Mouse (Mus musculus): ENCODE data around the gene F3.

Gene F3

DNA sequence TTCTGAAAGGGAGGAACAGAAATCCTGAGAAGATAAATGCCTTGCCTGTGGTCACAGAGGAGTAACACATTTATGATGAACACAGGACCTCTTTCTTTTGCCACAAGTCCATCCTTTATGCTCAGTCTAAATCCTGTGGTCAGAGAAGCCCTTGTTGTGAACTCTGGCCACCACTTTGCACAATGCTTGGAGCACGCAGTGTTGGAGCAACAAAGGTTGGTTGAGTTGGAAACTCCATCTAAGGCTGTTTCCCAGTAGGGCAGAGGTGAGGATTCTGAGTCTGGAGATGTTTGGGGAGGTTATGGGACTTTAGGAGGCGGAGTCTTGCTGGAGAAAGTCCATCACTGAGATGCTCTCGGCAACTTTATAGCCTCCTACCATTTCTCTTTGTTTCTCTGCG, 16.2 kb upstream of the F3 start:
- DNase-seq = no peak

DNA sequence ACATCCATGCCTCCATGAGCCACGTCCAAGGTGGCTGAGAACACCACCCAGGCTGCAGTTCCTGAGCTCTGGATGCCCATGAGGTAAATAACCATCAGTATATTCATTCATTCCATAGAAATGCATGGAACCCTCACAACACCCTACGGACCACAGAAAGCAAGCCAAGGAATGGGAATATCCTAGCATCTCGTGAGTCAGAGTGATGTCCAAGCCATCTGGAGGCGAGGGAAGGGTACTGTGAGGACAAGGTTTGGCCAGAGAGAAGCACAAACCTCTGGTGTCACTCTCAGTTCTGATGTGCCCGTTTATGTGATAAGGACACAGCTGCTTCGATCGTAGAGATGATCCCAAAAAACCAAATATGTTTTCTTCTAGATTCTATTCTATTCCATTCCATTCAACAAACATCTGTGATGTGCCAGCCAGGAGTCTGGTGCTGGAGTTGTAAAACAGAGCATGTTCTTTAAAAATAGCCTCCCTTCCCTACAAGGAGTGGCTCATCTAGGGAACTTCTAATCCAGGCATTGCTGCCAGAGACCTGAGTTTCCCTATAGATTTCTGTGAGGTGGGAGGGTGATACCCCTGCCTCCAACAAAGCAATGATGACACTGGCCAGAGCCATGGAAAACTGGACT, 12.3 kb upstream of the F3 start:
- DNase-seq = no peak

DNA sequence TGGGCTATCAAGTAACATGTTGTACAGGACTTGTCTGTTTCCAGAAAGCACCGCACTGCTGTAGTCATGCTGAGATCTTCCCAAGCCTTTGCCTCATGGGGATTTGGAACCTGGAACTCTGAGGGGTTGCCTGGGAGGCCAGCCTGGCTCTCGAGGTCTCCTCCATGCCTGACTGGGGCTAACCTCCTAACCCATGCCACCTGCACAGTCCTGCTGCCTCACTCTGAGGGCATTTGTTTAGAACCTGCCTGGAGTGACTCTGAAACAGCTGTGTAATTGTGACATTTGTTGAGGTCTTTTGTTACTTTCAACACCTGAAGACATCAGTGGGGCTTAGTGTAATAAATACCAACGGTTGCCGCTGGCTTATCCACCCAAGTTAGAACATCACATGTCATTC, 11.1 kb upstream of the F3 start:
- no peak for DNase-seq

DNA sequence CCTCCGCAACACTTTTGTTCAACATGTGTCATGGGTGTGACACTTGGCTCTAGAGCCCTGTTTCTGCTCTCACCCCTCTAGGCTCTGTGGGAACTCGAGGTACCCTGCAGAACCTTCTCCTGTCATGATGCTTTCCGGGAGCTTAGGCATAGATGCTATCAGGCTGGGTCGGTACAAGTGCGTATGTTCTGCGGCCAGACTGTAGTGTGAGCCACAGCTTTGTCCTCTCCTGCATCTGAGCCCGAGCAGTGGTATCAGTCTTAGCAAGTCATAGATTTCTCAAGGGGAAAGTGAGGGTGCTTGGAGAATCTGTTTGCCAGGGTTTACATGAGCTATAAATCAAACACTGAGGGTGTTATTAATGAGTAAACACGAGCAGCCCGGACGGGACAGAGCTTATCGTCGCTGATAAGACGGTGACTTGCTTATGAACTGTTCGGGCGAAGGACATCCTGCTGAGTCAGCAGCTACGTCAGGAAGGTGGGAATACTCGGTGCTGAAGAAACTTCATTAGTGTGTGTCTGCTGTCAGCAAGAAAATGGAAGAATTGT, 10.1 kb upstream of the F3 start:
- DNase-seq = peak in 1 of 2 experiments; percentile 30

DNA sequence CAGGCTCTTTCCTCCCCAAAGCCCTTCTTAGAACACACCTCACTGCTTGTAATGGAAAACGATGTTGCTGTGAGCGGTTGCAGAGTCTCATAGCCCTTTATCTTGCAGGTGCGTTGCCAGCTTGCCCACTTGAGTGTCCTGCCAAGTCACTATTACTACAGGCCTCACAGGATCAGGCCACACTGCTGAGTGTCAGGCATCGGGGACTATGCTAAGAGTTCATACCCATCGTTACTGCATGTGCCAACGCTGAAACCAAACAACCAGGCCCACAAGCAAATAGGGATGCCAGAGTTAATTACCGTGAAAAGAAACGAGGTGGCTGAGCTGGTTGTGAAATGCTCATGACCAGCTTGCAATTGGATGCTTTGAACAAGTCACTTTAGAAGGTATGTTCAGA, 9.5 kb upstream of the F3 start:
- DNase-seq = peak in 1 of 2 experiments; percentile 26

DNA sequence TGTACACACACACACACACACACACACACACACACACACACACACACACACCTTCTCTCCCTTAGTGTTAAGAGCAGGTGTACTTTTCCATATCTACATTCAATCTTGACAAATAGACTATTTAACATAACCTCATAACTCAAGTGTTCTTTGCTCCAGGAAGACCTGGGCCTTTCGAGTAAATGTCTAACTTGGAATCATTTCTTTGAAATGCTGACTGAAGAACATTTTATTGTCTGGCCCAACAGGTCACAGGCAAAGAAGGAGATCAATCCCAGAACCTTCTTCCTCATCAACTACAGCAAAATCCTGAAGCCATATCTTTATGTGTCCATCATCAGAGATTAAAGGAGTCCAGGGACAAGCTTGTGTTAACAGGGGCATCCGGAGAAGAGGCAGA, 8.9 kb upstream of the F3 start:
- DNase-seq = no peak

DNA sequence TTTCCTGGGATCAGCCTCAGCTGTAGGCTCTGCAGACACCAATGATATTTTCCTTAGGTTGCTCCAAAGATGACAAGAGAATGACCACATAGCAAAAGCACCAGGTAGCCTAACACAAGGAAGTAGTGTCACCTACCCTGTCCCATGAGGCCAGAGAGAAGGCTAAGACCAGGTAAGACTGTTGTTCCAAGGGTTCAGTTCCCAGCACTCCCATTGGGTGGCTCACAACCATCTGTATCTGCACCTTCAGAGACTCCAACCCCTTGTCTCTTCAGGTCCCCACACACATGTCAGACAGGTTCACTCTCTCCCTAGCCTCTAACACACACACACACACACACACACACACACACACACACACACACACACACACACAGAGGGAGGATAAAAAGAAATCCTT, 8.0 kb upstream of the F3 start:
- DNase-seq = no peak

DNA sequence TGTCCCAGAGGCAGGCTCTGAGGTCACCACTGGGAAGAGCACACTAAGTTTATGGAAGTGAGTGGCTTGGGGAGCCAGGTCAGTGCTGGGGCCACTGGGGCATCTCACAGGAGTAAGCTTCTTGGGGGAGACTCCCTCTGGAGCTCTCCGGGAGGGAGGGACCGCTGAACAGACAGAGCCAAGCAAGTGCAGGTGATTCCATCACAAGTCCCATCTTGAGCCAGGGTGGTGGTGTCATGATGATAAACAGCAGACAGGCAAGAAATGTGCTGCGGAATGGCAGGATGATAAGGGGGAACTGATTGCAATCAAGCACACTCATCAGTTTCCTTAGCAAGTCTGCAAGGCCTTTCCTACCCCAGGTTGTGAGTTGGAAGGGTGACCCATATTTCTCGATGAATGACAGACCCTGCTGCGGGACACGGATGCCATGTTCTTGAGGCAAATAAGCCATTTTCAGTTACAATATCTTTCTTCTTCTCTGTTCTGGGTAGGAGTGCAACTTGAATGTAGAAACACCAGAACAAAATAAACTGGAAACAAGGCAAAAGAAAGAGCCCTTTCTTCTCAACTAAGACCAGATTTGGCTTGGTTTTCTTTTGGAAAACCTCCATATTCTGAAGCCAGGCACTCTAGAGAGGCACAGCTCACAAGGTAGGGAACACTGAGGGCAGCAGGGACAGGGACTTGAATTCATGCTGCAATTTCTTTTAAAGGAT, 7.4 kb upstream of the F3 start:
- no peak for DNase-seq

DNA sequence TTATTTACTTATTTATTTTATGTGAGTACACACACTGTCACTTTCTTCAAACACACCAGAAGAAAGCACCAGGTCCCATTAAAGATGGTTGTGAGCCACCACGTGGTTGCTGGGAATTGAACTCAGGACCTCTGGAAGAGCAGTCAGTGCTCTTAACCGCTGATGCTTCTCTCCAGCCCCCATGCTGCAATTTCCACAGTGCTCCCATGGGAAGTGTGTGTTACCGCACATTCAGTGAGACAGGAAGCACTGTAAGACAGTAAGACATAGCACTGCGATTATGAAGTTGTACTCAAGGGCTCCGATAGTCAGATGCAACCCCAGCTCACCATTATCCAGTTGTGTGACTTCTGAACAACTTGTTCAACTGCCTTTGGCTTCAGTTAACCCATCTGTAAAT, 6.9 kb upstream of the F3 start:
- DNase-seq = no peak

DNA sequence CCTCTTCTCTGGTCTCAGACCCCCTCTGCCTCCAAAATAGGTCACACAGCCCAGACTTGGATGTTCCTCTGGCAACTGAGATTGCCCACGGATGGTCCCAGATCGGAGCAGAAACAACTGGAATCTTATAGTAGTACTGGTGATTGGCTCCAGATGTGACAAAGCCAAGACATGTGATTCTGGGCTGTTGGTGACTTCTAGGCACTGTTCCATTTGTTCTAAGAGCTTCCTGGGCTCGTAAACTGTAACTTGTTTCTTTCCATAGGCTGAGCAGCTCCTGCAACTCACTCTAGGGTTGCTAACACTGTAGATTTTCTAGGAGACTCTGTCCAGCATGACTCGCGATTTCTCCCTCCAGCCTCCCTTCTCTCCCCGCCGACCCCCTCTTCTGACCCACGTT, 4.7 kb upstream of the F3 start:
- no peak for DNase-seq

DNA sequence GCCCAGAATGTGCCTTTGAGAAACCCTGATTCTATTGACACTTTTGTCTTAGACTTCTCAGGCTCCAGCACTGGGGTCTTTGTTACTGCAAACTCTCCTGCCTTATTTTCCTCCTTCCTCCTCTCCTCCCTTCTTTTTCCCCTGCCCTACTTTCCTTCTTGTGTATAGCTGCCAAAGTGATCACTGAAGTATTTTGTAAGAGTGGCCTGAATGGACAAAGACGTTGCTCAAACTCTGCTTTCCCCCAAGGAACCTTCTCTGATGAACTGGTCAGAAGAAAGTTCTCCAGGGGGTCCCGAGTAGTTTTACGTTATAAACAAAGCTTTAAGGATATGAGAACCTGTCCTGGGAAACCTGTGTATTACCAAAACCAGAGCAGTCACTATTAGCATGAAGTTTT, 3.6 kb upstream of the F3 start:
- no peak for DNase-seq

DNA sequence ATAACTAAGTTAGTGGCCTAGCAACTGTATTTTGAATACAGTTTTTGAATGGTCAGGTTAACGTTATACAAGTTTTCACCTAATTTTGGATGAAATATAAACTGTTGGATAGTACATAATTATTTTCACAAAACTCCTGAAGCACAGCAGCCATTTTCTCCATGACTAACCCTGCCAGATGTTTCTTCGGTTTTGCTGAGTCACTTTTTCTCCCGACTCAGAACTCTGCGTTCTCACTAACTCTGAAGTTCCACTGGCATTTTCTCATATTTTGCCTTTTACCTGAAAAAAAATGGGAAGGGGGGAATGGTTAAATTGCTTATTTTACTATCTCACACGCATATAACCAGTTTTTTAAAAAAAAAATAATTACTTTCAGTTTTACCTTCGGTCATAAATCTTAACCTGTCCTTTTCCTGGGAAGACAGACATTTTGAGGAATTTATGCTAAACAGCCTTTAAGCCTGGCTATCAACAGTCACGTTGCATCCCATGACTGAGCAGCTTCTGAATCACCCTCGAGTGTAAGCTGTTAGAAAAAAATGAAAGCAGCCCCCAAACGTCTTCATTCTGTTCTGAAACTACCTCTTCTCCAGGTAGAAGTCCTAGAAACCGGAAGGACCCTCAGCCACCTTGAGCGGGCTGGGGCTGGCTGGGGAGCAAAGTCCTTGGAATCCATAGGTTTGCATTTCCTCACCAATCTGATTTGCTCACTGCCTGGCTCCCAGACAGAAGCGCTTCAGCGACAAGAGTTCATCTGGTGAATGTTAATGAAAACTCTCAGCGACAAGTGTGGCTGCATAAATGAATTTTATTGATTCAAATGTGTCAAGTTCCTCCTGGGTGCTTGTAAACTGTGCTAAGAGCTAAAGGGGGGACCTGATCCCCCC, 2.3 kb upstream of the F3 start:
- no peak for DNase-seq

DNA sequence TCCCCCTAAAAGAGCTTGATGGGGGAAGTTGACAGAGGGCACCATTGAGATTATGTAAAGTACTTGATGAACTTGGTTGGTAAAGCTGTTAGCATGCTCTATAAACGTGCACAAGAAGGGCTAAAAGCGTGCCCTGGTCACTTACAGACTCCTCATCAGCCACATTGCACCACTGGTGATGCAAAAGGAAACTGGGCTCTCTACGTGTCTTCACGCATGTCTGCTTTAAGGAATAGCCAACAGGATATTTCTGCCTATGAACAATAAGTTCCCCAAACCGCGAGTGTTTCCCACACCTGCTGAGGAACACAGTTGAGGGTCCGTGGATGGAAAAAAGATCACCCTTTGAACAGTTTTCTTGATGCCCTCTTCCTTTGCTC, 1.7 kb upstream of the F3 start:
- no peak for DNase-seq

DNA sequence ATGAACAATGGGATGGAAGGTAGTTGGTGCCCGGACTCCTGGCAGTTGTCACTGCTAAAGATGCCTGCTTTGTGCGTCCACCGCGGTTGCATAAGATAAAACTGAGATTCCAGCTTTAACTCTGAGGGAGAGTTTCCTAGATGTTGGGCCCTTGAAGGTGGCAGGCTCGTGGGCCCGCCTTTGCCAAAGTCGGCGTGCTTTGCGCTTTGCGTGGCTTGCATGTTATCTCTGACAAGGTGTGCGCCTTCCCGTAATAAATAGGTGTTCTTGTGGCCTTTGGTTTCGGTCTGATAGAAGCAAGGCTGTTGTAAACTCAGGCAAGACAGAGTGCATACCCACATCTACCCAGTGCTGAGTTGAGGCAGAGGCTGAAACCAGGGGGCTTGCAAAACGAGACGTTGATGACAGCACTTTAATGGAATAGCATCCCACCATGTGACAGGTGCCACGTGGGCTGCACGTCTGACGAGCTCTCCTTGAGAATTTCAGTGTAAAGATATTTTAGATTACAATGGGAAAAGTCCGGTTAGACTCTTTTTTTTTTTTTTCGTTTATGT, 709 bp downstream of the F3 start:
- peak in 1 of 2 experiments; percentile 29 for DNase-seq

DNA sequence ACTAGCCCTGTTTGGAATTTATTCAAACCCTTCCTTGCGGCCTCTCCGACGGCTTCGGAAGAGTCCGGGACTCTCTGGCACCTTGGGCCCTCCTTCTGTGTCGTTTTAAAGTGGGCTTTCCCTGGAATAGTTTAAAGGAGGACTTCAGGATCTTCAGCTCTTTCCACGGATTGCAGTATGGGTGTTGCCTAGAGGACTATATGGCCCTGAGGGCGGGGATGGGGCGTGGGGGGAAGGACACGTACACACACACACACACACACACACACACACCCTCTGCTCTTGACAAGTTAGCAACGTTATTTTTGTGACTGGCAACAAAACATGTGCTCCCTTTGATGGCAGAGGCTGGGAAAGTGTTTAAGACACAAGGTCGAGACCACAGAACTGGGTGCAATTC, 1.2 kb downstream of the F3 start:
- DNase-seq = no peak

DNA sequence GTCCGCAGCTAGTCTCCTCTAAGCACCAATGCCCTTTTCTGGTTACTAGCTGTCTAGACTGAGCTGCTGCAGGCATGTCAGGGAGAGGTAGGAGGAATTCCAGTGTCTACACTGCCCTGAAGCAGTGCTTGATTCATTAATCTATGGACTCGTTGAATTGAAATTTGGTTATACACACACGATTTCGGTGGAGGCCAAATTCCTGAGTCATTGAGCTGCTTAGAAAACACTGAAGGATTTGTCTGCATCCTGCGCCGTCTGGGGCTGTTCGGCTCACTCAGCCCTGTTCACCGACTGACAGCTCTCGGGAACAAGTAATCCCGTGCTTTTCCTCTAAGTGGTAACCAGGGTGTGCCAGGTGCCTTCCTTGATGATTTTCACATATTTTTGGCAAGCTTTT, 2.3 kb downstream of the F3 start:
- no peak for DNase-seq

DNA sequence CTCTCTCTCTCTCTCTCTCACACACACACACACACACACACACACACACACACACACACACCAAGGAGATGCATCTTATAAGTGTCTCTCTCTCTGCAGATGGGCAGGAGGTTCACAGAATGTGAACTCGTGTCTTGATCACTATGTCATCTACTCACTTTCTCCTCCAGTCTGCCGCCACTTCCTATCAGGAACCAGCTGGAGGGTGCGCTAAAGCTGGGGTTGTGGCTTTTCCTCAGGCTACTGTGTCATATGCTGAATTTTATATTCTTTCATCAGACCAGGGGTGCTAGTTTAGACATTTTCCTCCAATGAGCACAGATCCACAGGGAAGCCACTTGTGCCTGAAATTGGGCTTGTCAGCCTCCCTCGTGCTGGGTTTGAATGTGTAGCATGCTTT, 6.3 kb downstream of the F3 start:
- no peak for DNase-seq

DNA sequence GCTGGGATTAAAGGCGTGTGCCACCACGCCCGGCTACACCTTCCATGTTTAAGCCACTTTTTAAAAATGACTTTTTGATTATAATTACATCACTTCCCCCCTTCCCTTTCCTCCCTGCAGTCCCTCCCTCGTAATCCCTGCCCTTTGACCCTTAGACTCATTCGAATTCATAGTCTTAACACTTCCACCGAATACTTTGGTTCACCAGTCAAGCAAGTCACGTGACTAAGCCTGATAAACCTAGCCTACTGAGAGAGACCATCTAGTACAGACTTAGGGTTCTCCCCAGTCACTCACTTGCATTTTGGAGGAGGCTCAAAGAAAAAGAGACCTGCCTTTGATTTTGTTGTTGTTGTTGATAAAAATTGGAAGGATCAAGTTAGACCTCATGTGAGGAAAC, 12.2 kb downstream of the F3 start:
- no peak for DNase-seq

DNA sequence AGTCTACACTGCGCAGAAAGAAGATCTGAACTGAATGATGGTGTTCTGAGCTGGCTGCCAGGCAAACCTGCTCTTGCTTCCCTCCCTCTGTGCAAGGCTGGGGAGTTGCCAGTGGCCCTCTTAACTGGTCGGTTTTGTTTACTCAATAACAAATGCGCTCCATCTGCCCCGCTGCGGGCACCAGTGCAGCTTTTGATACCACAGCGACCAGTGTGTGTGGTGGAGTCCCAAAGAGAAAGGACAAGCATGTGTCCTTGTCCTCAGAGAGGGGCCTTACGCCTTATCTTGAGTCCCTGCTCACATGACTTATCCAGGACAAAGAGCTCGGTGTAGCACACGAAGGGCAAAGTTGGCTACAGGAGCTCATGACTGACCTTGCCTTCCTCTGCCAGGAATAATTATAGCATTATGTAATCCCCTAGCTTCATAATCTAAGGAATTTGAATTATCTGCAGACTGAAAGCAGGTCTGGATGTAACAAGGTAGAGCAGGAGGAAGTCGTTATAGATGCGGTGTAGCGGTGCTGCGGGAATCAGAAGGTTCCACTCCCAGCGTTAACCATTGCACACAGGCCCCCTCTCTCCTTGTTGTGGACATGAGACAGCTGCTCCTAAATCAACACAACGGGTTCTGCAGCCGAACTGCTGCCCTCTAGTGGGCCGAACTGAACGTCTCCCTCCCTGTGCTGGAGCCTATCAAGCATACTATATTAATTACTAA, 12.8 kb downstream of the F3 start:
- DNase-seq = peak; percentile 90 to 91

DNA sequence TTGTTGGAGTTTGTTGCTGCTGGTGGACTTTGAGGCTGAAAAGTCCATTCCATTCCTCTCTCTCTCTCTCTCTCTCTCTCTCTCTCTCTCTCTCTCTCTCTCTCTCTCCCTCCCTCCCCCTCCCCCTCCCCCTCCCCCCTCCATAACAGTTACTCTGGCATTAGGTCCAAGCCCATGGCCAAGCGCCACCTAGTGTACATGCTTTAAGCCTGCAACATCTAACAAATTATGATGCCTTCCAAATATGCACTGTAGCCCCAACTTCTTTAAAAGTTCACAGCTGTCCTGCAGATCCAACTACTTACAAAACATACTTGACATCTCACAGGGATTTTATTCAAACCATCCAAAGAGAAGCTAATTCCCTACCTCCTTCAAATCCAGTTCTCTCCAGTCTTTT, 14.1 kb downstream of the F3 start:
- peak; percentile 57 to 69 for DNase-seq

DNA sequence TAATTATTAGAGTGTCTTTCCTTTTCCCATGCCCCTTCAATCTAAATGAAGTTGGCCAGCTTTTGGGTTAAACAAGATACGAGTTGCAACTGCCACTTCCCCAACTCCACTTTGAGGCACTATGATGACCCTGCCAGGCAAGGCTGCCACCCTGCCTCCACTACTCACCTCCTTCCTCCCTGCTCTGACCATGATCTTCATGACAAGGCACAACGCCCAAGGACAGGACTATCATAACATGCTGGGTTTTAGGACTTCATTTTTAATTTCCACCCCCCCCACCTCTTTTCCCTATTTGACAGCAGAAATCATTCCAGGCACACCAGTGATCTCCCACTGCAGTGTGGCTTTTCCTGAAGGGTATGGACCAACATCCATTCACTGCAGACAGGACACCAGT, 14.6 kb downstream of the F3 start:
- no peak for DNase-seq

DNA sequence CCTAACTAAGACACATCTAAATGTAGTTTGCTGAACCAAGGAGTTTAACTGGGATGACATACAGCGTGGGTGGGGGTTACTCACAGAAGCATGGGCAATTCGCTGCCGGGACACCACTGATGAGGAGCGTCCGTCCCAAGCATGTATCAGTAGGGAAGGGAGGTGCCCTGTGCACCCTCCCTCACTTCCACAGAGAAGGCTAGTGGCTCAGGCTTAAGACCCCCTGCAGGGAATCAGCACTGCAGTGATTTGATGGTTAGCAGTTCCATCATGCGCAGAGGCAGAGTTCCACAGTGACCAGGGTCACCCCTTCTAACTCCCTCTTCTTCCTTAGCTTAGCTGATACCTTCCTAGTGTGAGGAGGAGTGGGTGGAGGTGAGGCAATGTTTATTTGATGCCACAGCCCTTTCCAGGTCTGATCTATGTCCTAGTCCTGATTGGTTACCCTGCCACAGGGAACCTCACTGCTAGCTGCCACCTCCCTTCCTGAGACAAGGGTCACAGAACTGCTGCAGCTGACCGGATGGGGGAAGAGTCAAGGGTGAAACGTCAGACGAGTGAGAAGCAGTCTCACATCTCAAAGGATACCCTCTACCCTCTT, 15.5 kb downstream of the F3 start:
- DNase-seq = no peak

All from kidney, postnatal 4 days (tissue).